Mouse (Mus musculus): ENCODE measurements at regions not wholly inside any gene's neighbourhood (a gene's known extent, or its start where the extent isn't known, plus 50 kb on each side); places are given as distances from the start of the nearest gene placed in this dataset.

GRCm38 (mm10) chr5:4554972-4555371 lies 202.9 kb downstream of the Fzd1 start:
- TF ChIP-seq POLR2A (IDR thresholded peaks at IDR 0.05; ENCODE audit: borderline replicate concordance, extremely low read depth, insufficient read depth, insufficient read length, poor library complexity, severe bottlenecking) (no peak), CTCF (IDR thresholded peaks at IDR 0.05; ENCODE audit: borderline replicate concordance, extremely low read depth, insufficient read depth, insufficient read length) (no peak)
